Mouse (Mus musculus) hindbrain, embryonic 16.5 days (tissue): Measurements from ENCODE around the gene Xcl1. TPM values are rescaled to one million over a fixed set of nuclear protein-coding genes. Genes with fewer than 3 reads are reported as not detected.

Experiments
- ATAC-seq: fragments of 200-750 bp; cut with Nextera tagmentation; 2 replicates; pipeline ENCODE4 v1.8.0; 2017; ENCODE audit warnings: moderate TSS enrichment, moderate library complexity
- H3K27ac ChIP-seq: fragments of 300-500 bp; sonication (generic); 2 replicates; pipeline ENCODE4 v1.5.1; 2014; ENCODE audit warnings: low read depth, mild to moderate bottlenecking, control low read depth, low read length, moderate library complexity
- H3K27me3 ChIP-seq: fragments of 300-500 bp; sonication (generic); replicated peaks from 2 replicates; pipeline ENCODE4 v1.6.1; 2014; ENCODE audit warnings: low read length; ENCODE audit not compliant: control insufficient read depth, insufficient read depth
- H3K36me3 ChIP-seq: fragments of 300-500 bp; sonication (generic); 2 replicates; pipeline ENCODE4 v1.6.1; 2014; ENCODE audit warnings: mild to moderate bottlenecking, low read length, moderate library complexity, mixed read lengths; ENCODE audit not compliant: control insufficient read depth, insufficient read depth
- H3K4me1 ChIP-seq: fragments of 300-500 bp; sonication (generic); 2 replicates; pipeline ENCODE4 v1.6.1; 2014; ENCODE audit warnings: low read depth, low read length; ENCODE audit not compliant: control insufficient read depth, insufficient read depth
- H3K4me2 ChIP-seq: fragments of 300-500 bp; sonication (generic); 2 replicates; pipeline ENCODE4 v1.6.1; 2014; ENCODE audit warnings: mild to moderate bottlenecking, low read length, control low read depth, moderate library complexity
- H3K4me3 ChIP-seq: fragments of 300-500 bp; sonication (generic); 2 replicates; pipeline ENCODE4 v1.5.1; 2014; ENCODE audit warnings: mild to moderate bottlenecking, low read length, control low read depth, moderate library complexity
- H3K9ac ChIP-seq: fragments of 300-500 bp; sonication (generic); 2 replicates; pipeline ENCODE4 v1.6.1; 2014; ENCODE audit warnings: low read depth, mild to moderate bottlenecking, control low read depth, low read length, moderate library complexity
- H3K9me3 ChIP-seq: fragments of 300-500 bp; sonication (generic); 2 replicates; pipeline ENCODE4 v1.6.1; 2014; ENCODE audit warnings: mild to moderate bottlenecking, low read length, moderate library complexity; ENCODE audit not compliant: control insufficient read depth
- WGBS: fragments of 180-500 bp; shearing (Covaris S2); extraction: QIAGEN DNeasy Blood & Tissue Kit; methylation state at CpG from one replicate; pipeline ENCODE4 v1.1.7; 2014; 5-methylcytosine and 5-hydroxymethylcytosine counted together
- polyA plus RNA-seq: library from polyadenylated mRNA; unstranded; fragments of >200 nt; fragmentation: Nextera tagmentation; extraction: Ambion mirVana; gene quantifications from 2 replicates; pipeline ENCODE4 v1.2.1, GENCODE M21; 2015

Xcl1 gene
- polyA plus RNA-seq, 1 experiment from 2014 or later, result not detected

- ATAC-seq, result no peak
Observed at GRCm38 (mm10) chr1:164896211-164897145, 38.8 kb downstream of the Xcl1 start.

GRCm38 (mm10) chr1:164895806-164896205, 39.5 kb downstream of the Xcl1 start:
- WGBS, result 62% methylated on average over 2 of the region's 2 CpGs
- no peak for ATAC-seq
- Histone ChIP-seq H3K4me3 (no peak overlapping the region), H3K27ac (no peak overlapping the region), H3K4me2 (no peak overlapping the region), H3K9me3 (no peaks in the 10 kb centered on the region), H3K27me3 (no peaks in the 10 kb centered on the region), H3K4me1 (peaks cover 18% of the 10 kb centered on the region), H3K9ac (no peak overlapping the region), H3K36me3 (no peaks in the 10 kb centered on the region)

More at GRCm38 (mm10) chr1:164896211-164897145, 38.8 kb downstream of the Xcl1 start:
- H3K9ac ChIP-seq, result no peak overlapping the region
- peak overlapping the region; percentile 59 for H3K27ac ChIP-seq
- no peaks in the 10 kb centered on the region for H3K27me3 ChIP-seq
- peaks cover 18% of the 10 kb centered on the region for H3K4me1 ChIP-seq
- H3K9me3 ChIP-seq, result no peaks in the 10 kb centered on the region
- no peak overlapping the region for H3K4me2 ChIP-seq
- H3K4me3 ChIP-seq, result no peak overlapping the region
- no peaks in the 10 kb centered on the region for H3K36me3 ChIP-seq
- 47% methylated on average over 16 of the region's 16 CpGs for WGBS

DNA sequence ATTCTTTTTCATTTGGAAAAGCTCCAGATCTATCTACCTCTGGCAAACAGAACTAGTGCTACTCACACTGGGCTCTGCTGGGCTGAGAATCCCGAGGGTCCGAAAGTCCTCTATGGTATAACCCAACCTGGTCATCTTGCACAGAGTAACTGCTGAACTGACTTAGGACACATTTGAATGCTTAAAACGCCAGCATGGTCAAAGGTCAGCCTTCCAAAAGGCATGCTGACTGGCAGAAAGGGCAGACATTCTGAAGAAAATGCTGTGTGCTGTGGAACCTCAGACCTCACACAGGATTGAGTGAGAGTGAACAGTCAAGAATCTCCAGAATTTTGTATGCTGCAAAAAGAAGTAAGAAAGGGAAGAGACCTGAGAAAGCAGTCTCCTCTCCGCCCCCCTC, 45.0 kb downstream of the Xcl1 start:
- Histone ChIP-seq H3K27me3 (no peaks in the 10 kb centered on the region), H3K27ac (no peak overlapping the region), H3K4me2 (no peak overlapping the region), H3K36me3 (no peaks in the 10 kb centered on the region), H3K9me3 (no peaks in the 10 kb centered on the region), H3K9ac (no peak overlapping the region), H3K4me3 (no peak overlapping the region), H3K4me1 (no peaks in the 10 kb centered on the region)
- WGBS, result 77% methylated on average over 4 of the region's 4 CpGs
- no peak for ATAC-seq

DNA sequence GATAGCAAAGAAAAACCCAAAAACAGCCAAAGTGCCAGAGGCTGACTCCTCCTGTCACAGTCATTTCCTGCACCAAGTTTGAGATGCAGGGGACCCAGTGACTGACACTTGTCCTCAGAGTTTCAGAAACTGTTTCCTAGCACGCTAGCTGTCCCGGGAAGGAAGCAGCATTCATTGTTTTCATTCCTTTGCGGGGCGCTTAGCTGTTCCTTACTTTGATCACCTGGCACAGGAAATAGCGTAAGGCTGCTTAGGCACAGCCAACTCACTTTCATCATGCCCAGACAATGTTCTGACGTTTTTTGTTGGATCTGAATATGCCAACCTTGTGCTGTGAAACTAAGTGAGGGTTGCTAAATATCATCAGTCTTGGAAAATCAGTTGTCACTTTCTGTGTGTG, 46.8 kb downstream of the Xcl1 start:
- H3K27me3 ChIP-seq, result no peaks in the 10 kb centered on the region
- WGBS, result 73% methylated on average over 6 of the region's 6 CpGs
- no peak overlapping the region for H3K4me2 ChIP-seq
- H3K27ac ChIP-seq, result no peak overlapping the region
- no peak overlapping the region for H3K4me3 ChIP-seq
- H3K4me1 ChIP-seq, result no peaks in the 10 kb centered on the region
- no peak overlapping the region for H3K9ac ChIP-seq
- no peaks in the 10 kb centered on the region for H3K9me3 ChIP-seq
- no peak for ATAC-seq
- no peaks in the 10 kb centered on the region for H3K36me3 ChIP-seq

DNA sequence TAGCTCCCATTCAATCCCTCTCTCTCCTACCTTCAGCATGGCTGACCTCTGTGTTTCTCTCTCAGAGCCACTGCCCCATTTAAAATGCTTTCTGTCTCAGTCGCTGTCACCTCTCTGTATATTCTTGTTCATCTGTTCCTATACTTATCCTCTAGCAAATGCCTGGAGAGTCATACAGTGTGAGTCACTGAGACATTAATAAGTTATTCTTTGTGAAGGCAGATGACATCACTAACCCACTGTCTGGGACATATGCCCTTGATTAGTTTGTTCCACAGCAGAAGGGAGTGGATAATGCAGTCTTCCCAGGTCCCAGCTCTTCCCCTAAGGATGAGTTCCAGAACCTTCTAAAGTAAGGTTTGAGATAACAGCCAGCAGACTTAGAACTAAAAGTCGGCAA, 47.6 kb downstream of the Xcl1 start:
- Histone ChIP-seq H3K9ac (no peak overlapping the region), H3K9me3 (no peaks in the 10 kb centered on the region), H3K27ac (no peak overlapping the region), H3K27me3 (no peaks in the 10 kb centered on the region), H3K4me2 (no peak overlapping the region), H3K4me3 (no peak overlapping the region), H3K36me3 (no peaks in the 10 kb centered on the region), H3K4me1 (no peaks in the 10 kb centered on the region)
- no peak for ATAC-seq
- WGBS, result 84% methylated on average over 2 of the region's 2 CpGs

DNA sequence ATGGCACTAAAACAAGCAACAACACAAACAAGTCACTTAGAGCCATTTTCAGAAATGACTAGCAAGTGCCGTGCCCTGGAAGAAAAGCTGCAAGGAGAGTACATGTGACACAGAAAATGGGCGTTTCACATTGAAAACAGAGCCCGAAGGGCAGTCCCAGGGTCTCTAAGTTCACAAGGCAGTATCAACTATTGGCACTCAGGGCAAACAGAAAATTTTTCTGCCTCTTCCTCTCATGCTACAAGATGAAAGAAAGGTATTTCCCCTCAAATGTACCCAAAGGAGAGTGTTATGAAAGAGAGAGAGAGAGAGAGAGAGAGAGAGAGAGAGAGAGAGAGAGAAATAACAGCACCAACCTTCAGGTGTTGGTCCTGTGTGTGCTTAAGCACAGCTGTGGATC, 53.4 kb downstream of the Xcl1 start:
- WGBS, result 82% methylated on average over 3 of the region's 3 CpGs
- Histone ChIP-seq H3K4me2 (no peak overlapping the region), H3K9ac (no peak overlapping the region), H3K27me3 (no peaks in the 10 kb centered on the region), H3K9me3 (no peaks in the 10 kb centered on the region), H3K4me1 (no peaks in the 10 kb centered on the region), H3K36me3 (no peaks in the 10 kb centered on the region), H3K27ac (no peak overlapping the region), H3K4me3 (no peak overlapping the region)
- ATAC-seq, result no peak

Other genes starting within 250 kb of the Xcl1 start
- gene Dpt, start 138.9 kb downstream of the Xcl1 start, polyA plus RNA-seq, result 2.5 and 3.1 TPM in 2 replicates
- not detected in 2 replicates for gene Tbx19, start 225.2 kb upstream of the Xcl1 start, polyA plus RNA-seq